Mouse (Mus musculus) stomach, postnatal 0 days (tissue): ENCODE data around the gene Crk.

Source experiments
- CTCF ChIP-seq: IDR thresholded peaks from 2 replicates; pipeline ENCODE4 v1.5.1; 2016; ENCODE audit warnings: antibody characterized with exemption, low read depth, mild to moderate bottlenecking, moderate library complexity
- EP300 ChIP-seq: optimal IDR thresholded peaks from 2 replicates; pipeline ENCODE3; 2016; ENCODE audit warnings: antibody characterized with exemption

GRCm38 (mm10) chr11:75658311-75658710, 20.7 kb upstream of the Crk start:
- TF ChIP-seq CTCF (no peak), EP300 (no peak)
